Mouse (Mus musculus) Patski (cell line): ENCODE measurements around the gene Bmp6. TPM values are rescaled to one million over a fixed set of nuclear protein-coding genes. Genes with fewer than 3 reads are reported as not detected.
A peak's percentile ranks its signal among the peaks of the same experiment; 100 is the strongest.

ENCODE experiments used
- ATAC-seq: fragments of 100-300 bp; one replicate; pipeline ENCODE4 v1.8.0; 2021
- CTCF ChIA-PET: fragments of 350-600 bp; sonication (Branson Sonifier 250); formaldehyde crosslinking; loops from one replicate; lab custom pipeline; 2022; ENCODE audit warnings: inconsistent platforms; lab: Charles Lee
- POLR2A ChIA-PET: fragments of 350-600 bp; sonication (Branson Sonifier 250); formaldehyde crosslinking; loops from one replicate; lab custom pipeline; 2022; ENCODE audit warnings: antibody characterized with exemption, inconsistent platforms; lab: Charles Lee
- DNase-seq: peaks from one replicate; pipeline ENCODE4 v3.0.0-alpha.2; 2011; ENCODE audit warnings: low read depth, low spot score
- H3K27me3 ChIP-seq: fragments of 371-371 bp; one replicate; pipeline ENCODE4 v1.5.1; 2021
- CTCF ChIP-seq: fragments of 100-300 bp; IDR thresholded peaks from one replicate; pipeline ENCODE4 v1.5.1; 2021
- in situ Hi-C: fragments of 300-500 bp; cut with MboI; formaldehyde crosslinking; loops from 3 replicates; pipeline ENCODE4 v1.11.1; 2018; ENCODE audit warnings: low pct_unique_long_range_greater_than_20kb, mixed read lengths
- polyA plus RNA-seq: library from polyadenylated mRNA; unstranded; gene quantifications from one replicate; pipeline ENCODE4 v1.2.3, GENCODE M21; 2021

The Bmp6 gene
- polyA plus RNA-seq, 1 experiment from 2014 or later: 58.7 TPM

DNA sequence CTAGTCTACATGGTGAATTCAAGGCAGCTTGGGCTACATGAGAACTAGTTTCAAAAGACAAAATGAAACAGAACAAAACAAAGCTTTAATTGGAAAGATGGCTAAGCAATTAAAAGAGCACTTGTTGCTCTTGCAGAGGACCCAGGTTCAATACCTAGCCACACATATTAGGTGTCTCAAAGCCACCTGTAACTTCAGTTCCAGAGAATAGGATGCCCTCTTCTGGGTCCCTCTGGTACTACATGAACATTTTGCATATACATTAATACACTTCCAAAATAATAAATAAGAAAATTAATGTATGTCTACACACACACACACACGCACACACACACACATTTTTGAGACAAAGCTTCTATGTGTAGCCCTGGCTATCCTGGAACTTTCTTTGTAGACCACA is 118.5 kb downstream of the Bmp6 start:
- ATAC-seq: no peak
- CTCF ChIA-PET: interaction anchor here (1.1 kb wide), 1 partner anchor 29 kb away, joined by 3 read pairs; no protein-coding TSS in a partner anchor
- TF ChIP-seq CTCF: peak; percentile 57
- H3K27me3 ChIP-seq: no peaks in the 10 kb centered on the region
- DNase-seq: no peak
- in situ Hi-C loops: no loop called here
- POLR2A ChIA-PET: no interaction called here

DNA sequence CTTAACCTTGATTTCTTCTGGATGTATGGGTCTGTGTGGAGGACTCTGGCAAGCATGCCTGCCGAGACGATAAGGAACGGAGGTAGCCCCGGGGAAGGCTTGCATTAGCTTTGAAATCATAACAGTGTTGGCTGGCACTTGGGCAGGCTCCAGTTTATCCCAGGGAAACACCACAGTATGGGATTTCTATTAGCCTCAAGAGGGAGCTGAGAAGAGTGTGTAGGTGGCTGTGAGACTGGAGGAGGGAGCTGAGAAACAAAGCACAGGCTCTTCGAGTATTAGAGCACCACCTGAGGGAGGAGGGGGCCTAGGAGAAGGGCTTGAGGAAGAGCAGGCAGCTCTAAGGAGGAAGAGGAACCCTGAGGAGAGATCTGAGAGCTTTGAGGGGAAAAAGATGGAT is 126.0 kb downstream of the Bmp6 start:
- POLR2A ChIA-PET: interaction anchor here (1.1 kb wide), 1 partner anchor 32 kb away, joined by 3 read pairs; no protein-coding TSS in a partner anchor
- ATAC-seq: no peak
- CTCF ChIA-PET: no interaction called here

DNA sequence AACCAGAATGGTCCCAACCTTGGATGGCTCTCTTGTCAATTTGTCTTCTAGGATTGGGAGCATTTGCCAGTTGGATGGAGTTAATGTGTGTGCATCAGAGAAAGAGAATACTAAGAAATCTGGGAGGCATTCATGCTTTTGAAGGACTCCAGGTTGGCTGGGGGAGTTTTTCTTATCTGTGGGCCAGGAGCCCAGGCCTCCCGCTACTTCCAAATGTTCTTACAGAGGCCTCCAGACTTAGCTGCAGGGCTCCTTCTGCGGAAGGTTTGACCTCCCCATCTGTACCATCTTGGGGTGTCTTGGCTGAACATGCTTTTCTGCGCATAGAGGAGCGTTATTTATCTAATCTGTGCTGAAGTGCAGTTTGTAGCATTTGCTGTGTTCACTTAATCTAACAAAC is 127.7 kb downstream of the Bmp6 start:
- ChIA-PET POLR2A (interaction anchor here (1.1 kb wide), 1 partner anchor 24 kb away, joined by 3 read pairs; no protein-coding TSS in a partner anchor), CTCF (no interaction called here)
- H3K27me3 ChIP-seq: no peaks in the 10 kb centered on the region
- DNase-seq (no peak), ATAC-seq (no peak)
- in situ Hi-C loops: no loop called here
- TF ChIP-seq CTCF: no peak

More for the DNA sequence above, 126.0 kb downstream of the Bmp6 start:
- TF ChIP-seq CTCF: no peak
- in situ Hi-C loops: no loop called here
- DNase-seq: no peak
- H3K27me3 ChIP-seq: no peaks in the 10 kb centered on the region

DNA sequence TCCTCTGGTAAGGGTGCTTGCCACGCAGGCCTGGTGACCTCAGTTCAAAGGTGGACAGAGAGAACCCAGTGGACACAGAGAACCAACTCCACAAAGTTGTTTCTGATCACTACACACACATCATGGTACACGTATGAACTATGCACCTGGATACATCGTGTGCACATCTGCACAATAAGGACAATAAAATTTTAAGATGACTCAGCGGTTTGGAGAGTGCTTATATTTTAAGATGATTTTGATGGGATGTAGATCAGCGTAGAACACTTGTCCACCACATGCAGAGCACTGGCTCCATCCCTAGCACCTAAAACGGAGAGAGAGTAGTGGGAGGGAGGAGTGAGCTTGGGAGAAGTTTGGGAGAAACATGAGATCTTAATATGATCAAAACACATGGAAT is 128.6 kb downstream of the Bmp6 start:
- in situ Hi-C loops: no loop called here
- DNase-seq (no peak), ATAC-seq (no peak)
- POLR2A ChIA-PET: no interaction called here
- no peak for TF ChIP-seq CTCF
- CTCF ChIA-PET: no interaction called here
- no peaks in the 10 kb centered on the region for H3K27me3 ChIP-seq

DNA sequence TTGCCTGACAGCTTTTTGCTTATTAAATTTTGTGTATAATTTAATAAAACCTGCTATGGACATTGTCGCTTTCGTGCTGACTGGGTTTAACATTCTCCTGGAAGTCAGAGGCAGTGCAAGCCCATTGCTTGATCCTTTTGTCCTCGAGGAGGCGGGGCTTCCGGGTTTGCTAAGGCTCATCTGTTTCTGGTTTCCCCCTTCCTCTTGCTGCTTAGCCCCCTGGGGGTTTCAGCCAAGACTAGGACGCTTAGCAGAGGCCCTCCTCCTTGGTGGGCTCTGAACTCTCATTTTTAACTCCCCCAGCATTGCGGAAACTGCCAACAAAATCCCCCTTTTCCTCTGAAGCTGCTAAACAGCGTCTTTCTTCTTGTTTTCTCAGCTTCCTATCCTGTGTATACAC is 132.0 kb downstream of the Bmp6 start:
- in situ Hi-C loops: no loop called here
- ATAC-seq: no peak
- ChIA-PET POLR2A (no interaction called here), CTCF (interaction anchor here (0.7 to 1.0 kb wide), 3 partner anchors 10 to 68 kb away, joined by 3 read pairs; no protein-coding TSS in a partner anchor)
- DNase-seq: no peak
- TF ChIP-seq CTCF: no peak
- no peaks in the 10 kb centered on the region for H3K27me3 ChIP-seq

DNA sequence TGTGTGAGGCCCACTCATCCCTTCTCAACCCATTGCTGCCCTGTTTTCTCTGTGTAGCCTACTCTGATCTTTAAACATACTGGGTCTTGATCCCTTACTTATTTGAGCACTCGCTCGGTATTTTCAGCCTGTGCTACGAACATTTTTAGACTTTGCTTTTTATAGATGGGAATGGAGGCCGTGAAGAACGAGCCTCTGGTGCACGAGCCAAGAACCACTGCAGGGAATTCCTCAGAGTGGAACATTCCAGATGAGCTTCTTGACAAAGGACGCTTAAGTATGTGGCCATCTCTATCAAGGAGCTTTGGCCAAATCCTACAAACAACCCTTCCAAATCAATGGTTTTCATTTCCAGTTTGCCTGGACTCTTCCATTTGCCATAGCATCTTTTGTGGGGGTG is 136.1 kb downstream of the Bmp6 start:
- H3K27me3 ChIP-seq: no peaks in the 10 kb centered on the region
- ChIA-PET POLR2A (no interaction called here), CTCF (interaction anchor here (1.1 kb wide), 1 partner anchor 45 kb away, joined by 3 read pairs; no protein-coding TSS in a partner anchor)
- in situ Hi-C loops: no loop called here
- TF ChIP-seq CTCF: no peak
- no peak for DNase-seq
- no peak for ATAC-seq

DNA sequence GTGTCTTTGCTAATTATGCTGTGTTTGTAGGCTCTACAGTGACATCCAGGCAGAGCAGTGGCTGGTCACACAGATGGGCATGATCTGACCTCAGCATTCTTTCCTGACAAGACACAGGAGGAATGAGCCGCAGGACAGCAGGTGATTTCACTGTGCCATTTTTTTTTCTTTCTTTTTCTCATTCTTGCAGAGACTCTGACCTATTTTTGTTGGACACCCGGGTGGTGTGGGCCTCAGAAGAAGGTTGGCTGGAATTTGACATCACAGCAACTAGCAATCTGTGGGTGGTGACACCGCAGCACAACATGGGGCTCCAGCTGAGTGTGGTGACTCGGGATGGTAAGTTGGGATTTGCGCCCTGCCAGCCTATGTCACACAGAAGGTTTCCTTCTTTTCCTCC is 139.8 kb downstream of the Bmp6 start:
- no peaks in the 10 kb centered on the region for H3K27me3 ChIP-seq
- ChIA-PET POLR2A (no interaction called here), CTCF (interaction anchor here (2.4 kb wide), 1 partner anchor 12 kb away, joined by 6 read pairs; no protein-coding TSS in a partner anchor)
- in situ Hi-C loops: no loop called here
- ATAC-seq (no peak), DNase-seq (no peak)
- no peak for TF ChIP-seq CTCF

DNA sequence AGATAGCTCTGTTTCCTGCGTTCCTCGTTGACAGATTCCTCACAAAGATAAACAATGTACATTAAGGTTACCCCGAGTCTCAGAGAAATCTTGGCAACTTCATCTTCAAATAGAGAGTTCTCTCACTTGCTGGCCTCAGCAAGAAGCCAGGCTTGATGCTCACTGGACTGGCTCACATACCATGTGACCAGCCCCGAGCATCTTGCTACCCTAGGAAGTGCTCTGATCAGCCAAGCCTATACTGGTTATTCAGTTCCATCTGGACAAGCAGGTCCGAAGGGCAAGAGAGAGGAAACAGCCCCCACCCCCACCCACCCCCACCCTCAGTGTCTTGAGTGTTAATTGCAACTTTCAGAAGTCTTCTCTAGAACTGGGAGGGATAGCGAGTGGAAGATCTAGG is 141.9 kb downstream of the Bmp6 start:
- no peak for TF ChIP-seq CTCF
- ATAC-seq: no peak
- in situ Hi-C loops: no loop called here
- H3K27me3 ChIP-seq: no peaks in the 10 kb centered on the region
- DNase-seq: no peak
- CTCF ChIA-PET: interaction anchor here (1.1 kb wide), 1 partner anchor 9 kb away, joined by 3 read pairs; no protein-coding TSS in a partner anchor
- POLR2A ChIA-PET: no interaction called here

DNA sequence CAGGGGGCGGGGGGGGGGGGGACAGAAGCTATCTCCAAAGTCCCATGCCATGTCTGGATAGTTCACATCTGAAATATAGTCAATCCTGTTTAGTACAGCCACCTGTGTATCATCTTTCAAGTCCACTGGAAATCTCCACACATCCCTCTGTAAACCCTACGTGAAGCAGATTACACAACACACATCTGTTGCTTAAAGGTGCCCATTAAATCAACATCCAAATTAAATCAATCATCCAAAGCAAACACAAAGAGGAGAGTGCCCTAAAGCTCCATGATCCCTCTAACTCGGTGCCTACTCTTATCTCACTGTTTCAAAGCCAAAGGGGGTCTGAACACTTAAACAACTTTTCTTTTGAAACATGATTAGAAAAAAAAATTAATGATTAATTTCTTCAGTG is 151.8 kb downstream of the Bmp6 start:
- ChIA-PET POLR2A (interaction anchor here (0.7 kb wide), 1 partner anchor 24 kb away, joined by 3 read pairs; no protein-coding TSS in a partner anchor), CTCF (interaction anchor here (1.0 to 1.8 kb wide), 4 partner anchors 10 to 84 kb away, joined by 3 to 6 read pairs (median 4); no protein-coding TSS in a partner anchor)
- DNase-seq: no peak
- no peak for ATAC-seq
- in situ Hi-C loops: no loop called here
- TF ChIP-seq CTCF: no peak
- H3K27me3 ChIP-seq: no peaks in the 10 kb centered on the region

DNA sequence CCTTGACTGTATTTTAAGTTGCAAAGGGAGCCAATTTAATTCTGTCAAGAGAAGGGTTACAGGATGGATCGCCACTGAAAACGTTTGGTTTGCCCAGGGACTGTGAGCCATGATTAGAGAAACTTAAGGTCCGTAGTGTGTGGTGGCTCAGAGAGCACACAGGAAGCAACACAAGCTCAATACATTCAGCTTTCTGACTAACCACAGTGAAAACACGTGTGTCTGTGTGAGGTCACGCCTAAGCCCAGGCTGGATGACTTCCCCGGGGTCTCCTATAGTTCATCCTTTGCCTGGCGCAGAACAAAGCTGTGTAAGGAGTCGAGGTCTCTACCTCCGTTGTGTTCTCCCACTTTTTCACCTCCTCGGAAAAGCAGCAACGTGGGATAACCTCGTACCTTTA is 156.4 kb downstream of the Bmp6 start:
- ChIA-PET CTCF (interaction anchor here (1.3 kb wide), 1 partner anchor 11 kb away, joined by 4 read pairs; no protein-coding TSS in a partner anchor), POLR2A (no interaction called here)
- in situ Hi-C loops: no loop called here
- H3K27me3 ChIP-seq: no peaks in the 10 kb centered on the region
- TF ChIP-seq CTCF: no peak
- ATAC-seq (no peak), DNase-seq (no peak)

DNA sequence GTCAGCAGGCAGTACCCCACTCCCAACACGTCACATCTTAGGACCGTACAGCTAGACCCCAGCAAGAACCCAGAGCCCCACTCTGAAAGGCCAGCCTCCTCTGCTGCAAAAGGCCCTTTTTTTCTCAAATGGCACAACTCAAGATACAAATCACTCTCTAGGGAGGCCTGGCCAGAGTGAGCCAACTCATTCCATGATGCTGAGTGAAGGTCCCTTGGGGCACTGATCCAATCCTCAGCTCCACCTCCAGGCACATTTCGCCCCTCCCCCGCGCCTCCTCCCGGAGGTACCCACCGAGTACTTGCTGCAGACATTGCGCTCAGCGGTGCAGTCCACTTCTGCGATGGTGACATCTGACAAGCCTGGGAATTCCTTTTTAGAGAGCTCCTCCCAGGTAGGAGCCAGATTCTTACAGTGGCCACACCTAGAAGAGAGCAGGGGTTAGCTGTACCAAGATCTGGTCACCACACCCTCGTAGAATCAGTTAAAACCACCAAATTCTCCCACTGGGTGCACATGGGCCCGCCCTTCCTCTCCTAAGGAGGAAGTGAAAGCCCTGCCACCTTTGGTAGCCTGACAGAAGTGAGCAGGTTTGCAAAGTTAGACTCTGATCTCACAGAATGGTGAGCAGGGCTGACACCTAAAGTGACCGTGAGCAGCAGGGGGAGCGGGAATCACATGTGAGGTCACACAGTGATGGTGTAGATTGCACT is 158.4 kb downstream of the Bmp6 start:
- in situ Hi-C loops: no loop called here
- TF ChIP-seq CTCF: no peak
- no peak for DNase-seq
- H3K27me3 ChIP-seq: no peaks in the 10 kb centered on the region
- POLR2A ChIA-PET: interaction anchor here (1.0 kb wide), 1 partner anchor 32 kb away, joined by 3 read pairs; no protein-coding TSS in a partner anchor
- no peak for ATAC-seq
- CTCF ChIA-PET: interaction anchor here (1.3 to 1.4 kb wide), 2 partner anchors 115 to 165 kb away, joined by 3 read pairs; no protein-coding TSS in a partner anchor
